Mouse (Mus musculus) midbrain, postnatal 0 days (tissue): Measurements from ENCODE around the gene Tbc1d14. TPM values are rescaled to one million over a fixed set of nuclear protein-coding genes. Genes with fewer than 3 reads are reported as not detected.

Source experiments
- ATAC-seq: fragments of 200-750 bp; cut with Nextera tagmentation; 2 replicates; pipeline ENCODE4 v1.8.0; 2017; ENCODE audit warnings: moderate number of reproducible peaks, mild to moderate bottlenecking, moderate TSS enrichment, moderate library complexity; ENCODE audit not compliant: low FRiP score
- DNase-seq: peaks from one replicate; pipeline ENCODE4 v3.0.0-alpha.2; 2015; ENCODE audit warnings: low spot score
- H3K27ac ChIP-seq: fragments of 300-500 bp; sonication (generic); 2 replicates; pipeline ENCODE4 v1.5.1; 2014; ENCODE audit warnings: low read depth, mild to moderate bottlenecking, low read length, mixed read lengths
- H3K27me3 ChIP-seq: fragments of 300-500 bp; sonication (generic); 2 replicates; pipeline ENCODE4 v1.6.1; 2014; ENCODE audit warnings: low read length, control low read depth, mixed read lengths; ENCODE audit not compliant: insufficient read depth
- H3K36me3 ChIP-seq: fragments of 300-500 bp; sonication (generic); 2 replicates; pipeline ENCODE4 v1.6.1; 2014; ENCODE audit warnings: low read length, control low read depth, mixed read lengths; ENCODE audit not compliant: insufficient read depth
- H3K4me1 ChIP-seq: fragments of 300-500 bp; sonication (generic); 2 replicates; pipeline ENCODE4 v1.6.1; 2014; ENCODE audit warnings: mild to moderate bottlenecking, control low read depth, antibody characterized with exemption, low read length, mixed read lengths; ENCODE audit not compliant: insufficient read depth
- H3K4me2 ChIP-seq: fragments of 300-500 bp; sonication (generic); 2 replicates; pipeline ENCODE4 v1.6.1; 2014; ENCODE audit warnings: low read depth, mild to moderate bottlenecking, low read length, mixed read lengths; ENCODE audit not compliant: poor library complexity, severe bottlenecking
- H3K4me3 ChIP-seq: fragments of 300-500 bp; sonication (generic); 2 replicates; pipeline ENCODE4 v1.5.1; 2014; ENCODE audit warnings: low read depth, mild to moderate bottlenecking, low read length, moderate library complexity
- H3K9ac ChIP-seq: fragments of 300-500 bp; sonication (generic); replicated peaks from 2 replicates; pipeline ENCODE4 v1.6.1; 2014; ENCODE audit warnings: mild to moderate bottlenecking, low read length, moderate library complexity, mixed read lengths; ENCODE audit not compliant: poor library complexity, severe bottlenecking
- H3K9me3 ChIP-seq: fragments of 300-500 bp; sonication (generic); 2 replicates; pipeline ENCODE4 v1.6.1; 2016; ENCODE audit warnings: low read length, control low read depth
- CTCF ChIP-seq: IDR thresholded peaks from 2 replicates; pipeline ENCODE4 v1.5.1; 2016; ENCODE audit warnings: antibody characterized with exemption, mild to moderate bottlenecking
- WGBS: fragments of 180-500 bp; shearing (Covaris S2); extraction: QIAGEN DNeasy Blood & Tissue Kit; methylation state at CpG from one replicate; pipeline ENCODE4 v1.1.7; 2014; 5-methylcytosine and 5-hydroxymethylcytosine counted together
- polyA plus RNA-seq: library from polyadenylated mRNA; unstranded; fragments of >200 nt; fragmentation: Nextera tagmentation; extraction: Ambion mirVana; gene quantifications from 2 replicates; pipeline ENCODE4 v1.2.1, GENCODE M21; 2015
- total RNA-seq: library from RNA; depleted of rRNA; stranded (reverse); fragments of >200 nt; gene quantifications from 2 replicates; pipeline ENCODE4 v1.2.3, GENCODE M21; 2014

Gene Tbc1d14
- total and polyA plus RNA-seq, 2 experiments from 2014 or later, result 29.3 to 51.0 TPM

- Histone ChIP-seq H3K9me3 (no peaks in the 10 kb centered on the region), H3K27me3 (no peaks in the 10 kb centered on the region), H3K27ac (no peak overlapping the region), H3K4me3 (no peak overlapping the region), H3K9ac (no peak overlapping the region), H3K36me3 (peaks cover 11% of the 10 kb centered on the region; the same call in 1 of the 2 replicates), H3K4me1 (peaks cover under 1% of the 10 kb centered on the region; the same call in 1 of the 2 replicates), H3K4me2 (no peak overlapping the region)
- TF ChIP-seq CTCF, result no peak
- 93% methylated on average over 7 of the region's 7 CpGs for WGBS
- ATAC-seq (no peak), DNase-seq (no peak)
These were observed 23.0 kb downstream of the Tbc1d14 start for GRCm38 (mm10) chr5:36570098-36570497.

GRCm38 (mm10) chr5:36568118-36568517, 25.0 kb downstream of the Tbc1d14 start:
- WGBS, result 94% methylated on average over 4 of the region's 4 CpGs
- no peak for TF ChIP-seq CTCF
- no peak overlapping the region for H3K4me2 ChIP-seq
- H3K27ac ChIP-seq, result no peak overlapping the region
- H3K9ac ChIP-seq, result no peak overlapping the region
- H3K36me3 ChIP-seq, result peaks cover 11% of the 10 kb centered on the region; the same call in 1 of the 2 replicates
- no peaks in the 10 kb centered on the region for H3K4me1 ChIP-seq
- no peaks in the 10 kb centered on the region for H3K27me3 ChIP-seq
- no peak overlapping the region for H3K4me3 ChIP-seq
- ATAC-seq (no peak), DNase-seq (no peak)
- no peaks in the 10 kb centered on the region for H3K9me3 ChIP-seq

GRCm38 (mm10) chr5:36567627-36568026, 25.4 kb downstream of the Tbc1d14 start:
- no peak for TF ChIP-seq CTCF
- ATAC-seq, result no peak
- WGBS, result 71% methylated on average over 2 of the region's 2 CpGs

GRCm38 (mm10) chr5:36564530-36564929, 28.5 kb downstream of the Tbc1d14 start:
- WGBS, result 88% methylated on average over 9 of the region's 9 CpGs
- H3K4me3 ChIP-seq, result no peak overlapping the region
- no peaks in the 10 kb centered on the region for H3K36me3 ChIP-seq
- H3K4me2 ChIP-seq, result no peak overlapping the region
- H3K27me3 ChIP-seq, result no peaks in the 10 kb centered on the region
- no peak for TF ChIP-seq CTCF
- ATAC-seq (no peak), DNase-seq (no peak)
- H3K9ac ChIP-seq, result no peak overlapping the region
- no peak overlapping the region for H3K27ac ChIP-seq
- no peaks in the 10 kb centered on the region for H3K9me3 ChIP-seq
- H3K4me1 ChIP-seq, result no peaks in the 10 kb centered on the region

More at GRCm38 (mm10) chr5:36567627-36568026, 25.4 kb downstream of the Tbc1d14 start:
- no peak overlapping the region for H3K27ac ChIP-seq
- no peak overlapping the region for H3K4me3 ChIP-seq
- no peaks in the 10 kb centered on the region for H3K9me3 ChIP-seq
- H3K4me2 ChIP-seq, result no peak overlapping the region
- no peak for DNase-seq
- H3K4me1 ChIP-seq, result no peaks in the 10 kb centered on the region
- H3K9ac ChIP-seq, result no peak overlapping the region
- H3K27me3 ChIP-seq, result no peaks in the 10 kb centered on the region
- H3K36me3 ChIP-seq, result peaks cover 11% of the 10 kb centered on the region; the same call in 1 of the 2 replicates

- Histone ChIP-seq H3K4me1 (no peaks in the 10 kb centered on the region), H3K4me2 (no peak overlapping the region), H3K27ac (no peak overlapping the region), H3K4me3 (no peak overlapping the region), H3K27me3 (no peaks in the 10 kb centered on the region), H3K36me3 (no peaks in the 10 kb centered on the region), H3K9ac (no peak overlapping the region), H3K9me3 (no peaks in the 10 kb centered on the region)
- 82% methylated on average over 6 of the region's 6 CpGs for WGBS
- no peak for TF ChIP-seq CTCF
- ATAC-seq (no peak), DNase-seq (no peak)
These were observed 29.3 kb downstream of the Tbc1d14 start for GRCm38 (mm10) chr5:36563741-36564140.

GRCm38 (mm10) chr5:36562791-36563445, 30.2 kb downstream of the Tbc1d14 start:
- DNase-seq (no peak), ATAC-seq (no peak)
- no peaks in the 10 kb centered on the region for H3K27me3 ChIP-seq
- H3K4me2 ChIP-seq, result no peak overlapping the region
- no peaks in the 10 kb centered on the region for H3K36me3 ChIP-seq
- no peak overlapping the region for H3K27ac ChIP-seq
- H3K9ac ChIP-seq, result no peak overlapping the region
- H3K4me3 ChIP-seq, result no peak overlapping the region
- H3K9me3 ChIP-seq, result no peaks in the 10 kb centered on the region
- no peak for TF ChIP-seq CTCF
- H3K4me1 ChIP-seq, result no peaks in the 10 kb centered on the region
- WGBS, result 87% methylated on average over 10 of the region's 10 CpGs
